Mouse (Mus musculus): Measurements from ENCODE around the gene Fcrlb. TPM values are rescaled to one million over a fixed set of nuclear protein-coding genes. Genes with fewer than 3 reads are reported as not detected.

Gene Fcrlb
- polyA plus RNA-seq, 1 experiment from 2014 or later = 0.29 TPM

- 51% methylated on average over 6 of the region's 6 CpGs for WGBS
Observed at GRCm38 (mm10) chr1:170886044-170886458, 26.7 kb downstream of the Fcrlb start.

GRCm38 (mm10) chr1:170884978-170885561 is 27.7 kb downstream of the Fcrlb start, which contains the start of the genes Gm26620 and Dusp12:
Gm26620 (plus strand) TSS chr1:170885065.
Dusp12 (minus strand) TSS chr1:170885540.
- ATAC-seq (ENCODE audit: insufficient read depth, low FRiP score, low TSS enrichment) (peak; percentile 91), DNase-seq (ENCODE audit: low spot score) (peak; percentile 89)
- no peaks in the 10 kb centered on the region for H3K9me3 ChIP-seq (ENCODE audit: control insufficient read depth, low read length)
- H3K36me3 ChIP-seq (ENCODE audit: control insufficient read depth, insufficient read depth, low read length) = no peaks in the 10 kb centered on the region
- peak within 1 kb of the TSS; percentile 36; the same call in 1 of the 2 replicates for H3K27ac ChIP-seq (ENCODE audit: low read depth, low read length)
- H3K27me3 ChIP-seq (ENCODE audit: control insufficient read depth, insufficient read depth, low read length) = no peaks in the 10 kb centered on the region
- H3K4me1 ChIP-seq (ENCODE audit: control insufficient read depth, insufficient read depth, low read length) = peaks cover 2% of the 10 kb centered on the region; the same call in 1 of the 2 replicates
- H3K4me2 ChIP-seq (ENCODE audit: low read depth) = peak within 1 kb of the TSS; percentile 49
- H3K4me3 ChIP-seq (ENCODE audit: low read depth, low read length) = peak within 1 kb of the TSS; percentile 81
- peak within 1 kb of the TSS; percentile 79 for H3K9ac ChIP-seq (ENCODE audit: low read length)
- WGBS = under 1% methylated on average over 46 of the region's 46 CpGs

More at GRCm38 (mm10) chr1:170886044-170886458, 26.7 kb downstream of the Fcrlb start:
- Histone ChIP-seq H3K27me3 (ENCODE audit: control insufficient read depth, insufficient read depth, low read length) (no peaks in the 10 kb centered on the region), H3K9ac (ENCODE audit: low read length) (no peak overlapping the region), H3K4me1 (ENCODE audit: control insufficient read depth, insufficient read depth, low read length) (peaks cover 2% of the 10 kb centered on the region; the same call in 1 of the 2 replicates), H3K36me3 (ENCODE audit: control insufficient read depth, insufficient read depth, low read length) (no peaks in the 10 kb centered on the region), H3K27ac (ENCODE audit: low read depth, low read length) (no peak overlapping the region), H3K9me3 (ENCODE audit: control insufficient read depth, low read length) (no peaks in the 10 kb centered on the region), H3K4me3 (ENCODE audit: low read depth, low read length) (no peak overlapping the region), H3K4me2 (ENCODE audit: low read depth) (no peak overlapping the region)
- DNase-seq (ENCODE audit: low spot score) = no peak
- no peak for ATAC-seq (ENCODE audit: insufficient read depth, low FRiP score, low TSS enrichment)

- Histone ChIP-seq H3K36me3 (ENCODE audit: control insufficient read depth, insufficient read depth, low read length) (no peaks in the 10 kb centered on the region), H3K9ac (ENCODE audit: low read length) (peak overlapping the region; percentile 79), H3K9me3 (ENCODE audit: control insufficient read depth, low read length) (no peaks in the 10 kb centered on the region), H3K27me3 (ENCODE audit: control insufficient read depth, insufficient read depth, low read length) (no peaks in the 10 kb centered on the region), H3K4me1 (ENCODE audit: control insufficient read depth, insufficient read depth, low read length) (peaks cover 2% of the 10 kb centered on the region; the same call in 1 of the 2 replicates), H3K27ac (ENCODE audit: low read depth, low read length) (no peak overlapping the region), H3K4me3 (ENCODE audit: low read depth, low read length) (peak overlapping the region; percentile 81), H3K4me2 (ENCODE audit: low read depth) (peak overlapping the region; percentile 49)
- 35% methylated on average over 8 of the region's 8 CpGs for WGBS
- no peak for DNase-seq (ENCODE audit: low spot score)
- ATAC-seq (ENCODE audit: insufficient read depth, low FRiP score, low TSS enrichment) = no peak
Observed at GRCm38 (mm10) chr1:170884390-170884789, 28.4 kb downstream of the Fcrlb start.

GRCm38 (mm10) chr1:170882915-170883485 is 29.7 kb downstream of the Fcrlb start:
- DNase-seq (ENCODE audit: low spot score) (no peak), ATAC-seq (ENCODE audit: insufficient read depth, low FRiP score, low TSS enrichment) (no peak)
- H3K4me3 ChIP-seq (ENCODE audit: low read depth, low read length) = no peak overlapping the region
- peaks cover 2% of the 10 kb centered on the region; the same call in 1 of the 2 replicates for H3K4me1 ChIP-seq (ENCODE audit: control insufficient read depth, insufficient read depth, low read length)
- no peaks in the 10 kb centered on the region for H3K27me3 ChIP-seq (ENCODE audit: control insufficient read depth, insufficient read depth, low read length)
- no peak overlapping the region for H3K9ac ChIP-seq (ENCODE audit: low read length)
- 91% methylated on average over 5 of the region's 5 CpGs for WGBS
- H3K9me3 ChIP-seq (ENCODE audit: control insufficient read depth, low read length) = no peaks in the 10 kb centered on the region
- no peak overlapping the region for H3K4me2 ChIP-seq (ENCODE audit: low read depth)
- no peak overlapping the region for H3K27ac ChIP-seq (ENCODE audit: low read depth, low read length)
- H3K36me3 ChIP-seq (ENCODE audit: control insufficient read depth, insufficient read depth, low read length) = peaks cover 3% of the 10 kb centered on the region

GRCm38 (mm10) chr1:170876906-170877305 is 35.8 kb downstream of the Fcrlb start:
- ATAC-seq (ENCODE audit: insufficient read depth, low FRiP score, low TSS enrichment) = no peak
- no peak overlapping the region for H3K4me2 ChIP-seq (ENCODE audit: low read depth)
- H3K9me3 ChIP-seq (ENCODE audit: control insufficient read depth, low read length) = no peaks in the 10 kb centered on the region
- H3K4me3 ChIP-seq (ENCODE audit: low read depth, low read length) = no peak overlapping the region
- no peak overlapping the region for H3K27ac ChIP-seq (ENCODE audit: low read depth, low read length)
- WGBS = 94% methylated on average over 5 of the region's 5 CpGs
- DNase-seq (ENCODE audit: low spot score) = no peak
- H3K27me3 ChIP-seq (ENCODE audit: control insufficient read depth, insufficient read depth, low read length) = no peaks in the 10 kb centered on the region
- peaks cover 6% of the 10 kb centered on the region for H3K36me3 ChIP-seq (ENCODE audit: control insufficient read depth, insufficient read depth, low read length)
- H3K9ac ChIP-seq (ENCODE audit: low read length) = no peak overlapping the region
- no peaks in the 10 kb centered on the region for H3K4me1 ChIP-seq (ENCODE audit: control insufficient read depth, insufficient read depth, low read length)

- ATAC-seq (ENCODE audit: insufficient read depth, low FRiP score, low TSS enrichment) (no peak), DNase-seq (ENCODE audit: low spot score) (no peak)
- Histone ChIP-seq H3K9ac (ENCODE audit: low read length) (no peak overlapping the region), H3K4me1 (ENCODE audit: control insufficient read depth, insufficient read depth, low read length) (no peaks in the 10 kb centered on the region), H3K9me3 (ENCODE audit: control insufficient read depth, low read length) (no peaks in the 10 kb centered on the region), H3K27me3 (ENCODE audit: control insufficient read depth, insufficient read depth, low read length) (no peaks in the 10 kb centered on the region), H3K4me2 (ENCODE audit: low read depth) (no peak overlapping the region), H3K4me3 (ENCODE audit: low read depth, low read length) (no peak overlapping the region), H3K27ac (ENCODE audit: low read depth, low read length) (no peak overlapping the region), H3K36me3 (ENCODE audit: control insufficient read depth, insufficient read depth, low read length) (peaks cover 6% of the 10 kb centered on the region)
- 80% methylated on average over 3 of the region's 3 CpGs for WGBS
Observed at GRCm38 (mm10) chr1:170875676-170876075, 37.1 kb downstream of the Fcrlb start.

- H3K27ac ChIP-seq (ENCODE audit: low read depth, low read length) = no peak overlapping the region
Observed at GRCm38 (mm10) chr1:170871961-170872360, 40.8 kb downstream of the Fcrlb start.

GRCm38 (mm10) chr1:170871402-170871801 is 41.3 kb downstream of the Fcrlb start:
- no peak overlapping the region for H3K27ac ChIP-seq (ENCODE audit: low read depth, low read length)
- H3K4me3 ChIP-seq (ENCODE audit: low read depth, low read length) = no peak overlapping the region
- H3K4me2 ChIP-seq (ENCODE audit: low read depth) = no peak overlapping the region
- no peaks in the 10 kb centered on the region for H3K36me3 ChIP-seq (ENCODE audit: control insufficient read depth, insufficient read depth, low read length)
- ATAC-seq (ENCODE audit: insufficient read depth, low FRiP score, low TSS enrichment) (no peak), DNase-seq (ENCODE audit: low spot score) (no peak)
- 0 out of 2 replicates have a peak, but pooled peaks cover 3% of the 10 kb centered on the region for H3K4me1 ChIP-seq (ENCODE audit: control insufficient read depth, insufficient read depth, low read length)
- no peaks in the 10 kb centered on the region for H3K27me3 ChIP-seq (ENCODE audit: control insufficient read depth, insufficient read depth, low read length)
- H3K9ac ChIP-seq (ENCODE audit: low read length) = no peak overlapping the region
- 96% methylated on average over 6 of the region's 6 CpGs for WGBS
- no peaks in the 10 kb centered on the region for H3K9me3 ChIP-seq (ENCODE audit: control insufficient read depth, low read length)

More at GRCm38 (mm10) chr1:170871961-170872360, 40.8 kb downstream of the Fcrlb start:
- Histone ChIP-seq H3K4me1 (ENCODE audit: control insufficient read depth, insufficient read depth, low read length) (0 out of 2 replicates have a peak, but pooled peaks cover 1% of the 10 kb centered on the region), H3K9ac (ENCODE audit: low read length) (no peak overlapping the region), H3K9me3 (ENCODE audit: control insufficient read depth, low read length) (no peaks in the 10 kb centered on the region), H3K27me3 (ENCODE audit: control insufficient read depth, insufficient read depth, low read length) (no peaks in the 10 kb centered on the region), H3K4me3 (ENCODE audit: low read depth, low read length) (no peak overlapping the region), H3K4me2 (ENCODE audit: low read depth) (no peak overlapping the region), H3K36me3 (ENCODE audit: control insufficient read depth, insufficient read depth, low read length) (0 out of 2 replicates have a peak, but pooled peaks cover 3% of the 10 kb centered on the region)
- DNase-seq (ENCODE audit: low spot score) (no peak), ATAC-seq (ENCODE audit: insufficient read depth, low FRiP score, low TSS enrichment) (no peak)
- 100% methylated on average over 2 of the region's 2 CpGs for WGBS
